Mouse (Mus musculus) MEL (cell line): ENCODE data around the gene Gabrg3. TPM values are rescaled to one million over a fixed set of nuclear protein-coding genes. Genes with fewer than 3 reads are reported as not detected.

Experiments used
- DNase-seq: peaks from one replicate; pipeline ENCODE4 v3.0.0; 2011; ENCODE audit warnings: low read depth, low spot score
- H3K27ac ChIP-seq: 2 replicates; pipeline ENCODE4 v1.5.1; 2012; ENCODE audit warnings: low read depth, mild to moderate bottlenecking, control low read depth, low read length, moderate library complexity; ENCODE audit not compliant: control insufficient read depth
- H3K27me3 ChIP-seq, 2 experiments: fragments of 150-350 bp in 1 of 2; sonication (generic) in 1 of 2; 2 replicates each; pipeline ENCODE4 v1.6.1; 2012; ENCODE audit warnings: low read length in 2 of 2, mild to moderate bottlenecking in 2 of 2, improper control_type of control experiment in 1 of 2, moderate library complexity in 1 of 2; ENCODE audit not compliant: insufficient read depth in 2 of 2, control insufficient read depth in 1 of 2
- H3K36me3 ChIP-seq, 2 experiments: 2 replicates each; pipeline ENCODE4 v1.6.1; 2012 to 2014; ENCODE audit warnings: low read length in 2 of 2, improper control_type of control experiment in 1 of 2, inconsistent platforms in 1 of 2, mild to moderate bottlenecking in 1 of 2; ENCODE audit not compliant: insufficient read depth in 2 of 2, control insufficient read depth in 1 of 2
- H3K4me1 ChIP-seq, 2 experiments: fragments of 150-350 bp in 1 of 2; sonication (generic) in 1 of 2; 2 replicates each; pipeline ENCODE4 v1.6.1; 2012; ENCODE audit warnings: low read length in 2 of 2, improper control_type of control experiment in 1 of 2, mild to moderate bottlenecking in 1 of 2; ENCODE audit not compliant: insufficient read depth in 2 of 2, control insufficient read depth in 1 of 2
- H3K4me3 ChIP-seq, 2 experiments: fragments of 150-350 bp in 1 of 2; sonication (generic) in 1 of 2; 2 replicates each; pipeline ENCODE4 v1.5.1; 2012; ENCODE audit warnings: low read depth in 2 of 2, low read length in 2 of 2, mild to moderate bottlenecking in 2 of 2, moderate library complexity in 2 of 2, control low read depth in 1 of 2, improper control_type of control experiment in 1 of 2; ENCODE audit not compliant: control insufficient read depth in 1 of 2, insufficient read depth in 1 of 2
- H3K79me2 ChIP-seq: 2 replicates; pipeline ENCODE4 v1.6.1; 2012; ENCODE audit warnings: mild to moderate bottlenecking, low read length, moderate library complexity; ENCODE audit not compliant: control insufficient read depth, poor library complexity, insufficient read depth
- H3K9ac ChIP-seq: 2 replicates; pipeline ENCODE4 v1.6.1; 2012; ENCODE audit warnings: low read depth, mild to moderate bottlenecking, control low read depth, low read length, moderate library complexity; ENCODE audit not compliant: control insufficient read depth, poor library complexity, severe bottlenecking
- H3K9me3 ChIP-seq: fragments of 150-350 bp; sonication (generic); replicated peaks from 2 replicates; pipeline ENCODE4 v1.6.1; 2012; ENCODE audit warnings: mild to moderate bottlenecking, low read length, improper control_type of control experiment, moderate library complexity; ENCODE audit not compliant: insufficient read depth
- BHLHE40 ChIP-seq: IDR thresholded peaks from 2 replicates; pipeline ENCODE4 v1.6.1; 2012; ENCODE audit warnings: low read depth, mild to moderate bottlenecking, inconsistent platforms, low read length, improper control_type of control experiment, borderline replicate concordance
- CHD2 ChIP-seq: IDR thresholded peaks from 2 replicates; pipeline ENCODE4 v1.6.1; 2011; ENCODE audit warnings: low read length, improper control_type of control experiment
- CTCF ChIP-seq, 3 experiments: IDR thresholded peaks in 2 of 3; conservative IDR thresholded peaks in 1 of 3; 2 replicates each; pipeline ENCODE4 v1.5.1; 2011 to 2012; ENCODE audit warnings: low read length in 3 of 3, low read depth in 2 of 3, mild to moderate bottlenecking in 2 of 3, improper control_type of control experiment in 1 of 3, inconsistent platforms in 1 of 3, mixed read lengths in 1 of 3, moderate library complexity in 1 of 3; ENCODE audit not compliant: control insufficient read depth in 1 of 3, insufficient read depth in 1 of 3, poor library complexity in 1 of 3, severe bottlenecking in 1 of 3
- E2F4 ChIP-seq: IDR thresholded peaks from 2 replicates; pipeline ENCODE4 v1.6.1; 2011; ENCODE audit warnings: low read depth, low read length, improper control_type of control experiment, borderline replicate concordance
- ELF1 ChIP-seq: IDR thresholded peaks from 2 replicates; pipeline ENCODE4 v1.6.1; 2014; ENCODE audit warnings: low read depth, mild to moderate bottlenecking, inconsistent platforms, low read length, improper control_type of control experiment, moderate library complexity
- ETS1 ChIP-seq: IDR thresholded peaks from 2 replicates; pipeline ENCODE4 v1.6.1; 2012; ENCODE audit warnings: low read depth, mild to moderate bottlenecking, inconsistent platforms, low read length, improper control_type of control experiment, moderate library complexity
- GATA1 ChIP-seq: IDR thresholded peaks from 2 replicates; pipeline ENCODE4 v1.6.1; 2011; ENCODE audit warnings: low read depth, low read length, improper control_type of control experiment
- HCFC1 ChIP-seq: IDR thresholded peaks from 2 replicates; pipeline ENCODE4 v1.6.1; 2012; ENCODE audit warnings: low read depth, mild to moderate bottlenecking, inconsistent platforms, low read length, improper control_type of control experiment, moderate library complexity
- JUND ChIP-seq: IDR thresholded peaks from 2 replicates; pipeline ENCODE4 v1.6.1; 2011; ENCODE audit warnings: low read depth, mild to moderate bottlenecking, improper control_type of control experiment, low read length
- KAT2A ChIP-seq: conservative IDR thresholded peaks from 2 replicates; pipeline ENCODE4 v1.6.1; 2012; ENCODE audit warnings: low read depth, low read length, improper control_type of control experiment, inconsistent platforms
- MAFK ChIP-seq: IDR thresholded peaks from 2 replicates; pipeline ENCODE4 v1.6.1; 2011; ENCODE audit warnings: low read depth, mild to moderate bottlenecking, low read length, improper control_type of control experiment, borderline replicate concordance
- MAX ChIP-seq: IDR thresholded peaks from 2 replicates; pipeline ENCODE4 v1.6.1; 2011; ENCODE audit warnings: low read length, improper control_type of control experiment
- MAZ ChIP-seq: IDR thresholded peaks from 2 replicates; pipeline ENCODE4 v1.6.1; 2012; ENCODE audit warnings: low read depth, mild to moderate bottlenecking, inconsistent platforms, low read length, improper control_type of control experiment
- MEF2A ChIP-seq: IDR thresholded peaks from 2 replicates; pipeline ENCODE4 v1.6.1; 2014; ENCODE audit warnings: low read depth, mild to moderate bottlenecking, inconsistent platforms, low read length, improper control_type of control experiment; ENCODE audit not compliant: poor library complexity, insufficient replicate concordance, severe bottlenecking; ENCODE audit errors: extremely low read depth
- MYB ChIP-seq: IDR thresholded peaks from 2 replicates; pipeline ENCODE4 v1.6.1; 2011; ENCODE audit warnings: mild to moderate bottlenecking, low read depth, low read length, improper control_type of control experiment
- NELFE ChIP-seq: IDR thresholded peaks from 2 replicates; pipeline ENCODE4 v1.6.1; 2011; ENCODE audit warnings: low read depth, low read length, improper control_type of control experiment
- NRF1 ChIP-seq: IDR thresholded peaks from 2 replicates; pipeline ENCODE4 v1.6.1; 2014; ENCODE audit warnings: low read depth, mild to moderate bottlenecking, inconsistent platforms, low read length, improper control_type of control experiment, moderate library complexity; ENCODE audit not compliant: poor library complexity, insufficient read depth, severe bottlenecking
- POLR2A ChIP-seq, 2 experiments: IDR thresholded peaks; 2 replicates each; pipeline ENCODE4 v1.6.1; 2011 to 2012; ENCODE audit warnings: low read length in 2 of 2, mild to moderate bottlenecking in 2 of 2, control low read depth in 1 of 2, improper control_type of control experiment in 1 of 2, low read depth in 1 of 2, moderate library complexity in 1 of 2; ENCODE audit not compliant: control insufficient read depth in 1 of 2, insufficient read depth in 1 of 2, poor library complexity in 1 of 2
- POLR2AphosphoS2 ChIP-seq: IDR thresholded peaks from 2 replicates; pipeline ENCODE4 v1.6.1; 2011; ENCODE audit warnings: low read length, improper control_type of control experiment
- RAD21 ChIP-seq: IDR thresholded peaks from 2 replicates; pipeline ENCODE4 v1.6.1; 2011; ENCODE audit warnings: mild to moderate bottlenecking, low read depth, low read length, improper control_type of control experiment
- RCOR1 ChIP-seq: IDR thresholded peaks from 2 replicates; pipeline ENCODE4 v1.6.1; 2012; ENCODE audit warnings: low read depth, mild to moderate bottlenecking, inconsistent platforms, low read length, improper control_type of control experiment
- TCF12 ChIP-seq: IDR thresholded peaks from 2 replicates; pipeline ENCODE4 v1.6.1; 2014; ENCODE audit warnings: low read depth, mild to moderate bottlenecking, inconsistent platforms, low read length, improper control_type of control experiment, moderate library complexity
- USF1 ChIP-seq: IDR thresholded peaks from 2 replicates; pipeline ENCODE4 v1.6.1; 2014; ENCODE audit warnings: low read depth, mild to moderate bottlenecking, inconsistent platforms, low read length, improper control_type of control experiment, moderate library complexity
- ZC3H11A ChIP-seq: IDR thresholded peaks from 2 replicates; pipeline ENCODE4 v1.6.1; 2012; ENCODE audit warnings: low read depth, mild to moderate bottlenecking, inconsistent platforms, low read length, improper control_type of control experiment
- ZMIZ1 ChIP-seq: IDR thresholded peaks from 2 replicates; pipeline ENCODE4 v1.6.1; 2012; ENCODE audit warnings: low read depth, mild to moderate bottlenecking, inconsistent platforms, low read length, improper control_type of control experiment, moderate library complexity
- ZNF384 ChIP-seq: IDR thresholded peaks from 2 replicates; pipeline ENCODE4 v1.6.1; 2012; ENCODE audit warnings: low read depth, mild to moderate bottlenecking, inconsistent platforms, low read length, improper control_type of control experiment
- polyA plus RNA-seq, 2 experiments: library from polyadenylated mRNA; stranded (reverse) in 1 of 2; unstranded in 1 of 2; fragments of >175 nt in 1 of 2; fragments of >200 nt in 1 of 2; gene quantifications; 2 replicates each; pipeline versions ENCODE4 v1.2.1 to v1.2.4; 2012; ENCODE audit warnings: low replicate concordance in 2 of 2, low read depth in 1 of 2; ENCODE audit not compliant: insufficient read length in 2 of 2, insufficient read depth in 1 of 2, missing spikeins in 1 of 2
- total RNA-seq: library from RNA; depleted of rRNA; stranded (reverse); fragments of 300-350 nt; gene quantifications from 2 replicates; pipeline ENCODE4 v1.2.3, GENCODE M21; 2012

Gabrg3 gene
- total and polyA plus RNA-seq, 3 experiments = not detected

DNA sequence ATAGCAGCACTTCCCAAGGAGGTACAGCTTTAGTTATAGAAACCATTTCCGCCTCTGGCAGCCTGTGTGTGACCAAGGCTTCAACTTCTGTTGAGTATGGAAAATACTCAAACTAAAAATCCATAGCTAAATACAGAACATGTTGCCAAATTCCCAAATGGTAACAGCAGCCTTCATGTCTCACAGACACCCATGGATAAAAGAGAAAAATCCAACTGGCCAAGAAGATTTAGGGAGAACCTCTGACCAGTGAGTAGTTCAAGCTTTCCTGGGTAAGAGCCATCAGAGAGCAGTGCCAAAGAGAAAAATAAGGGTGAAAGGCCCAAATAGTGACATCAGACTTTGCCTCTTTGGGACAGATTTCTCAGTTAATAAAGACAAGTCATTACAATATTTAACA lies 38.2 kb downstream of the Gabrg3 start:
- Histone ChIP-seq H3K4me3 (no peak overlapping the region), H3K36me3 (no peaks in the 10 kb centered on the region), H3K4me1 (no peaks in the 10 kb centered on the region), H3K27ac (no peak overlapping the region), H3K9me3 (no peaks in the 10 kb centered on the region), H3K27me3 (no peaks in the 10 kb centered on the region), H3K9ac (no peak overlapping the region), H3K79me2 (no peaks in the 10 kb centered on the region)
- TF ChIP-seq RCOR1 (no peak), ELF1 (no peak), MAZ (no peak), NELFE (no peak), GATA1 (no peak), POLR2A (IDR thresholded peaks at IDR 0.05; ENCODE audit: control insufficient read depth in 1 of 2, insufficient read depth in 1 of 2, low read depth in 1 of 2, low read length in 2 of 2, poor library complexity in 1 of 2) (no peak), RAD21 (no peak), USF1 (no peak), TCF12 (no peak), CTCF (IDR thresholded peaks at IDR 0.05 in 2 of 3, conservative IDR thresholded peaks at IDR 0.05 in 1 of 3; ENCODE audit: control insufficient read depth in 1 of 3, insufficient read depth in 1 of 3, low read depth in 2 of 3, low read length in 3 of 3, poor library complexity in 1 of 3, severe bottlenecking in 1 of 3) (no peak), HCFC1 (no peak), ZC3H11A (no peak), ETS1 (no peak), JUND (no peak)
- DNase-seq = no peak

DNA sequence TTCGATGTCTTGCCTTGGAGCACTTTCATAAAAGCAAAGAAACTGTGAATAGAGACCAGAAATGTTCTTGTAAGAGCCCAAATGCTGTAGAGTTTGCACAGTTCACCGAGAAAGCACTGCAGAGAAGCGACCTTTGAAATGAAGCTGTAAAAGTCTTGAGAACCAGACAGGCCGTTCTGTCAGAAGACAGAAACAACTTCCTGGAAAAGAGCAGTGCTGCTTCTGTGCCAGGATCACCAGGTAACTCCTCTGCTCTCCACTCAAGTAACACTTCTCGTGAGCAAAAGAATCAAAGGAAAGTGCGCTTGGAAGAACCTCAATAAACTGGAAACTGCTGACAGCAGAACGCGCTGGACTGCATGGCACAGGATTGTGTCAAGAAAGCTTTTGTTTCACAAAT lies 45.1 kb downstream of the Gabrg3 start:
- TF ChIP-seq MEF2A = no peak

DNA sequence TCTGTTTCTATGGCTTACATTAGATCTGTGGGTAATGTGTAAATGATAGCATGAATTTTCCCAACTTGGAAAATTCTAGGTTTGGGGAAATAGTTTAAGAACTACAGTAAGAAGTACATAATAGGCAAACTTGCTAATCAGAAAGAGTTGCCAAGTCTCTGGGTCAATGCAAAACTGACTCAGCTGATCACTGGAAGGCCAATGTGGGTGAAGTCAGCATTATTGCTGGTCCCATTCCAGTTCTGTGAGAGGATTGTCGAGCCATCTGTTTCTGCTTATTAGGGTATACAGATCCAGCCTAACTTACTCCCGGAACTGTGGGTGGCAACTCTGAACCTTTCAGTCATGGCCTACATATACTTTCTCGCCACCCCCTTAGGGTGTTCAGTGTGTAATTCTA lies 55.8 kb downstream of the Gabrg3 start:
- no peak overlapping the region for H3K9ac ChIP-seq

More for the DNA sequence above, 45.1 kb downstream of the Gabrg3 start:
- Histone ChIP-seq H3K9ac (no peak overlapping the region), H3K79me2 (no peaks in the 10 kb centered on the region), H3K27me3 (no peaks in the 10 kb centered on the region), H3K27ac (no peak overlapping the region), H3K4me1 (no peaks in the 10 kb centered on the region), H3K9me3 (no peaks in the 10 kb centered on the region), H3K4me3 (no peak overlapping the region), H3K36me3 (no peaks in the 10 kb centered on the region)
- DNase-seq = no peak

More for the DNA sequence above, 55.8 kb downstream of the Gabrg3 start:
- Histone ChIP-seq H3K4me3 (no peak overlapping the region), H3K36me3 (no peaks in the 10 kb centered on the region), H3K27me3 (no peaks in the 10 kb centered on the region), H3K4me1 (no peaks in the 10 kb centered on the region), H3K9me3 (no peaks in the 10 kb centered on the region), H3K27ac (no peak overlapping the region), H3K79me2 (no peaks in the 10 kb centered on the region)
- DNase-seq = no peak
- TF ChIP-seq TCF12 (no peak), ZNF384 (no peak), MAFK (no peak), NRF1 (no peak), MYB (no peak), E2F4 (no peak), MAX (no peak), BHLHE40 (no peak), CHD2 (no peak), CTCF (IDR thresholded peaks at IDR 0.05 in 2 of 3, conservative IDR thresholded peaks at IDR 0.05 in 1 of 3; ENCODE audit: control insufficient read depth in 1 of 3, insufficient read depth in 1 of 3, low read depth in 2 of 3, low read length in 3 of 3, poor library complexity in 1 of 3, severe bottlenecking in 1 of 3) (no peak), MEF2A (no peak), RCOR1 (no peak), MAZ (no peak), GATA1 (no peak), POLR2AphosphoS2 (no peak), ZMIZ1 (no peak), KAT2A (no peak), ELF1 (no peak)
